Mouse (Mus musculus): Measurements from ENCODE around the gene Mymk.

The Mymk gene

GRCm38 (mm10) chr2:27078312-27078711, 6.3 kb upstream of the Mymk start:
- no peak for DNase-seq (ENCODE audit: low spot score)

GRCm38 (mm10) chr2:27077655-27078244, 5.8 kb upstream of the Mymk start:
- no peak for DNase-seq (ENCODE audit: low spot score)

- peak; percentile 56 for DNase-seq (ENCODE audit: low spot score)
Observed at GRCm38 (mm10) chr2:27075485-27075884, 3.5 kb upstream of the Mymk start.

- no peak for DNase-seq (ENCODE audit: low spot score)
Observed at GRCm38 (mm10) chr2:27074804-27075203, 2.8 kb upstream of the Mymk start.

- DNase-seq (ENCODE audit: low spot score) = no peak
Observed at GRCm38 (mm10) chr2:27073407-27073806, 1.4 kb upstream of the Mymk start.

- peak; percentile 62 for DNase-seq (ENCODE audit: low spot score)
Observed at GRCm38 (mm10) chr2:27071137-27071536, 842 bp downstream of the Mymk start.

GRCm38 (mm10) chr2:27070247-27070813, 1.6 kb downstream of the Mymk start:
- DNase-seq (ENCODE audit: low spot score) = no peak

- DNase-seq (ENCODE audit: low spot score) = no peak
Observed at GRCm38 (mm10) chr2:27069646-27070045, 2.3 kb downstream of the Mymk start.

GRCm38 (mm10) chr2:27067996-27068395, 4.0 kb downstream of the Mymk start:
- DNase-seq (ENCODE audit: low spot score) = no peak

- no peak for DNase-seq (ENCODE audit: low spot score)
Observed at GRCm38 (mm10) chr2:27067124-27067523, 4.9 kb downstream of the Mymk start.

- no peak for DNase-seq (ENCODE audit: low spot score)
Observed at GRCm38 (mm10) chr2:27059187-27059586, 12.8 kb downstream of the Mymk start.

GRCm38 (mm10) chr2:27058751-27059150, 13.2 kb downstream of the Mymk start:
- DNase-seq (ENCODE audit: low spot score) = no peak

- DNase-seq (ENCODE audit: low spot score) = no peak
Observed at GRCm38 (mm10) chr2:27058251-27058650, 13.7 kb downstream of the Mymk start.

- DNase-seq (ENCODE audit: low spot score) = no peak
Observed at GRCm38 (mm10) chr2:27049408-27049807, 22.6 kb downstream of the Mymk start.

- DNase-seq (ENCODE audit: low spot score) = peak; percentile 78
Observed at GRCm38 (mm10) chr2:27045979-27046770, 25.8 kb downstream of the Mymk start.

GRCm38 (mm10) chr2:27044641-27045040, 27.3 kb downstream of the Mymk start:
- no peak for DNase-seq (ENCODE audit: low spot score)

GRCm38 (mm10) chr2:27044166-27044565, 27.8 kb downstream of the Mymk start:
- DNase-seq (ENCODE audit: low spot score) = no peak

GRCm38 (mm10) chr2:27043461-27043860, 28.5 kb downstream of the Mymk start:
- peak; percentile 82 for DNase-seq (ENCODE audit: low spot score)

- no peak for DNase-seq (ENCODE audit: low spot score)
Observed at GRCm38 (mm10) chr2:27042131-27042844, 29.7 kb downstream of the Mymk start.

GRCm38 (mm10) chr2:27039286-27039685, 32.7 kb downstream of the Mymk start:
- no peak for DNase-seq (ENCODE audit: low spot score)

GRCm38 (mm10) chr2:27038596-27038995, 33.4 kb downstream of the Mymk start:
- peak; percentile 74 for DNase-seq (ENCODE audit: low spot score)

GRCm38 (mm10) chr2:27037008-27037407, 35.0 kb downstream of the Mymk start:
- DNase-seq (ENCODE audit: low spot score) = no peak

- DNase-seq (ENCODE audit: low spot score) = no peak
Observed at GRCm38 (mm10) chr2:27036003-27036402, 36.0 kb downstream of the Mymk start.

Measured in lung, postnatal 25 days (tissue).